In genomic region chr4:57701576-57701975, GRCm38 (mm10) we compare ENCODE assay signal across 12 mouse cellular contexts.
"Had no signal": no experiment of that assay in that cellular context is flagged by ENCODE, and none has a peak within 500 bp of the region (broad histone marks: within the 10 kb centered on the region; RNA-seq: fewer than 3 reads in every experiment).

No protein-coding gene starts in this region.

- DNase-seq: lung, adult 18-20 months; lung, embryonic 14.5 days; lung, postnatal 10 days; lung, postnatal 4 days; midbrain, embryonic 14.5 days; retina, postnatal 1 day; right cerebral cortex, adult 18-20 months; right cerebral cortex, postnatal 25 days; right cerebral cortex, postnatal 4 days; thymus, adult 2 months; thymus, postnatal 25 days; thymus, postnatal 4 days had no signal
